Comparison of ENCODE assay signal across 10 mouse cellular contexts in the genomic region with DNA sequence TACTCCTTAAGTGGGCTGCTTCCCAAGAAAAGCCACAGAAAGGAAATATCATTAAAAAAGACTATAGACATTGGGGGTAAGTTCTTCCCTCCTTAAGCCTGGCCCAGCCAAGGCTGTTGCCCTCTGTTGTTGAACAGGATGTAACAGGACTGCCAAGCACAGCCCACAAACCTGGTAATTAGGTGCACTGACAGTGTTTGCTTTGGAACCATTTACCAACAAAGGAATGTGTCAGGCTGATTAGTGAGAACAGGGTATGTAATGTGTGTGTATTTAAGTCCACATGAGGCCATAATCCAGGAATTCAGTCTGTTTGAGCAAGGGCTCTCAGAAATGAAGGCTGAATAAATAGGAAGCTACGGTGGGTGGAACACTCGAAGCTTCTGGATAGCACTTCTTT.
DNase-seq lines count a peak whose midpoint lies in the region; TF ChIP-seq lines count a peak whose summit lies in the region.
"Had no signal": no experiment of that assay in that cellular context is flagged by ENCODE, and none has a peak within 500 bp of the region (broad histone marks: within the 10 kb centered on the region; RNA-seq: fewer than 3 reads in every experiment).

No protein-coding gene starts in this region.

- 48% methylated on average over 2 of the region's 2 CpGs for WGBS in lung, adult 2 months

- peaks cover 3% of the 10 kb centered on the region; the same call in 1 of the 2 replicates for H3K4me1 ChIP-seq in lung, adult 2 months (ENCODE audit: control insufficient read depth, insufficient read depth, low read length)

- no peak for TF ChIP-seq POLR2A in lung, adult 2 months (IDR thresholded peaks at IDR 0.05; ENCODE audit: borderline replicate concordance, extremely low read depth, low read depth, low read length)

- DNase-seq in 3T3-L1 (ENCODE audit: low read depth, low spot score) (peak; percentile 60), NIH3T3 (ENCODE audit: low read depth) (peak; percentile 69)
- peak; percentile 12 for DNase-seq in hindlimb bud, embryonic 11.5 days (ENCODE audit: extremely low spot score, low read depth, low spot score)
- peak; percentile 46 for DNase-seq in lung, adult 2 months
- no peak for DNase-seq in adrenal gland, adult (ENCODE audit: inconsistent age in 2 of 2, low spot score in 1 of 2)
- no peak for DNase-seq in right cerebral cortex, postnatal 4 days
- no peak for DNase-seq in cerebellum, postnatal 14 days
- DNase-seq: layer of hippocampus, adult 9-11 months; thymus, postnatal 14 days had no signal

- no peak overlapping the region for H3K4me3 ChIP-seq in lung, adult 2 months (replicated peaks; ENCODE audit: extremely low read depth, low read depth, low read length)
- H3K4me3 ChIP-seq: midbrain, embryonic 10.5 days had no signal

- no peak for TF ChIP-seq CTCF in lung, adult 2 months (IDR thresholded peaks at IDR 0.05; ENCODE audit: insufficient read depth, low read length)

Comparison
In these comparisons a context has a peak if more than half of its experiments do, and no peak if none do; other contexts are left out.
1. DNase-seq: peak in 3T3-L1 (single experiment), NIH3T3 (single experiment), hindlimb bud, embryonic 11.5 days (single experiment) and lung, adult 2 months (single experiment); none in adrenal gland, adult (0 of 2), right cerebral cortex, postnatal 4 days (single experiment) and cerebellum, postnatal 14 days (0 of 2).